Mouse (Mus musculus) CD4-positive, CD25-positive, alpha-beta regulatory T cell, adult 4 months (primary cell): ENCODE measurements around the gene Chadl. TPM values are rescaled to one million over a fixed set of nuclear protein-coding genes. Genes with fewer than 3 reads are reported as not detected.

Experiments used
- ATAC-seq: one replicate; pipeline ENCODE4 v1.8.0; 2017
- polyA plus RNA-seq, 2 experiments: library from polyadenylated mRNA; unstranded; fragments of 100-300 nt; shearing (Covaris generic); gene quantifications; one replicate each; pipeline ENCODE4 v1.2.1; 2017

Gene Chadl
- polyA plus RNA-seq, 2 experiments from 2014 or later, result 1.5 to 2.3 TPM

DNA sequence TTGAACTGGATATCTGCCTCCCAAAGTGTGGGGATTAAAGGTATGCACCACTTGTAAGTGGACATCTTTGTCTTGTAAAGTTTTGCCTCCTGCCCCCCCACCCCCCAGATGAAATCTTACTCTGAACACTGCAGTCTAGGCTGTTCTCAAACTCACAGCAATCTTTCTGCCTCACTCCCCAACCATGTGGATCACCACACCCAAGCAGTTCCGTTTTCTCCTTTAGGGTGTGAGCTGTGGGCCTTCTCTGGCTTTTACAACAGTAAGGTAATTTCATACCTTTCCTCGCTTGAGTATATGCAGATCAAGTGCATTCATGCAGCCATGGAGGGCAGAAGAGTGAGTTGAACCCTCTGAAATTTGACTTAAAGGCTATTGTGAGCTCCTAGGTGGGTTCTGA, 3.1 kb upstream of the Chadl start:
- peak; percentile 43 for ATAC-seq

- ATAC-seq, result no peak
These were observed 1.4 kb upstream of the Chadl start for GRCm38 (mm10) chr15:81698532-81698931.

GRCm38 (mm10) chr15:81697847-81698246, 760 bp upstream of the Chadl start:
- peak; percentile 39 for ATAC-seq

GRCm38 (mm10) chr15:81694891-81695290, 2.2 kb downstream of the Chadl start:
- ATAC-seq, result no peak

DNA sequence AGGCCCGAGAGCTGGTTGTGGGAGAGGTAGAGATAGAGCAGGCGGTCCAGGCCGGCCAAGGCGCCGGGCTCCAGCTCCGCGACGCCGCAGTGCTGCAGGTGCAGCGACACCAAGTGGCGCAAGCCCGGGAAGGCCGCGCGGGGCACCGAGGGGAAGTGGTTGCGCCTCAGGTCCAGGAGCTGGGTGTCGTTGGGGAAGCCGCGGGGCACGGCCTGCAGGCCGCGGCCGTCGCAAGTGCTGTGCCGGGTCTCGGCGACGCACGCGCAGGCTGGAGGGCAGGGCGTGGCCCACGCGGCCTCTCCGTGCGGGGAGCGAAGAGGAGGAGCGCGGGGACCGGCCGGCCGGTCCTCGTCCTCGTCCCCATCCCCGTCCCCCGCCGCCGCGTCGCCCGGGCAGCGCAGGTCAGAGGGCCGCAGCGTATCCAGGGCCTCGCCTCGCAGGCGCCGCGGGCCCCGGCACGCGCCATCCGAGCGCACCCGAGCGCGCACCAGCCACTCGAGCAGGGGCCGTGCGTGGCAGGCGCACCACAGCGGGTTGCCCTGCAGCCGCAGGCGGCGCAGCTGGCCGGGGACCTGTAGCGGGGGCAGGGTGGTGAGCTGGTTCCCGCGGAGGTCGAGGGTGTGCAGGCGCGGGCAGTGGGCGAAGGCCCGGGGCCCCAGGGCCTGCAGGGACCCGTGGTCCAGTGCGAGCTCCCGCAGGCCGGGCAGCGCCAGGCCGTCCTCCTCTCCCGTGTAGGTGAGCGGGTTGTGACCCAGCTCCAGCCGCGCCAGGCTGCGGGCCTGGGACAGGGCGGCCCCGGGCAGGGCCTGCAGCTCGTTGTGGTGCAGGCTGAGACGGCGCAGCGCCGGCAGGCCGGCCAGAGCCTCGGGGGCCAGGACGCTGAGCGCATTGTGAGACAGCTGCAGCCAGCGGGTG, 2.9 kb downstream of the Chadl start:
- peak; percentile 75 for ATAC-seq

GRCm38 (mm10) chr15:81693366-81693966, 3.6 kb downstream of the Chadl start:
- ATAC-seq, result peak; percentile 32

- ATAC-seq, result no peak
These were observed 16.7 kb downstream of the Chadl start for GRCm38 (mm10) chr15:81680301-81680805.

DNA sequence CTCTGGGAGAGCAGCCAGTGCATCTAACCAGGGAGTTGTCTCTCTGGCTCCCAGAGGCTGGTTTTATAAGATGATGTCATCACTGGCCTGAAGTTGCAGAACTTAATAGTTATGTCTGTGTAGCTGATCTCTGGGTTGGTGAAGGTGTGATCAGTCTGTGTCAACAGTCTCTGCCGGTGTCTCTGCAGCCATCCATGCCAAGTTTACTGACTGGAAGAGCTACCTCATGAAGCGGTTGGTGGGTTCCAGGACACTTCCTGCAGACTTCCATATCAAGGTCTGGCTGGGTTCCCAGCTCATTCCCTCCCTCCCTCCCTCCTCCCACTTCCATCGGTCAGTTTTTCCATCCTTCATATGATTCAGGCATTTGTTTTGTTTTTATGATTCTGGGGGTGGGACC, 20.4 kb downstream of the Chadl start:
- ATAC-seq, result no peak

- no peak for ATAC-seq
These were observed 26.9 kb downstream of the Chadl start for GRCm38 (mm10) chr15:81670231-81670640.

DNA sequence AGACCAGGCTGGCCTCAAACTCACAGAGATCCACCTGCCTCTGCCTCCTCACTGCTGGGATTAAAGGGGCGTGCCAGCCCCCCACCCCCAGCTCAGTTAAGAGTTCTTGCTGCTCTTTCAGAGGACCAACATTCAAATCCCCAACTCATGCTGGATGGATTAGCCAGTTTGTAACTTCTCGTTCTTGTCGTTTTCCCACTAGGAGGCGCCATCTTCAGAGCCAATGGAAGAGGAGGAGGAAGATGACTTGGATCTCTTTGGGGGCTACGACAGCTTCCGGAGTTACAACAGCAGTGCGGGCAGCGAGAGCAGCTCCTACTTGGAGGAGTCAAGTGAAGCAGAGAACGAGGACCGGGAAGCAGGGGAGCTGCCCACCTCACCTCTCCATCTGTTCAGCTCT, 30.1 kb downstream of the Chadl start:
- no peak for ATAC-seq

GRCm38 (mm10) chr15:81663697-81664561, 33.2 kb downstream of the Chadl start, which contains the start of gene L3mbtl2:
TSS of gene L3mbtl2 (plus strand) at chr15:81663889.
- ATAC-seq, result peak; percentile 100

DNA sequence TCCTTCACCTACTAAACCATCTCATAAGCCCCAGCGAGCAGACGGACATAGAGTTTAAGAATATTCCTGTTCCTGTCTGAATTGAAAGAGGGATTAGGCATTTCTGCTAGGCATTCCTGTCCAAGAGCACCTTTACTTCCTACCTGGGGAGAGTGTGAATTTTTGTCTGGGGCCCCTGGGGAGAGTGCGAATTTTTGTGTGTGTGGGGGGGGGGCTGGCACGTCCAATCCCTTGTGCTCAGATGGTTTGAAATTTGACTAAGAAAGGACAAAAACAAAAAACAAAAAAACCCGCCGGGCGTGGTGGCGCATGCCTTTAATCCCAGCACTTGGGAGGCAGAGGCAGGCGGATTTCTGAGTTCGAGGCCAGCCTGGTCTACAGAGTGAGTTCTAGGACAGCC, 33.8 kb downstream of the Chadl start:
- ATAC-seq, result no peak

- no peak for ATAC-seq
These were observed 35.4 kb downstream of the Chadl start for GRCm38 (mm10) chr15:81661701-81662100.

- ATAC-seq, result no peak
These were observed 46.5 kb downstream of the Chadl start for GRCm38 (mm10) chr15:81650636-81651035.

DNA sequence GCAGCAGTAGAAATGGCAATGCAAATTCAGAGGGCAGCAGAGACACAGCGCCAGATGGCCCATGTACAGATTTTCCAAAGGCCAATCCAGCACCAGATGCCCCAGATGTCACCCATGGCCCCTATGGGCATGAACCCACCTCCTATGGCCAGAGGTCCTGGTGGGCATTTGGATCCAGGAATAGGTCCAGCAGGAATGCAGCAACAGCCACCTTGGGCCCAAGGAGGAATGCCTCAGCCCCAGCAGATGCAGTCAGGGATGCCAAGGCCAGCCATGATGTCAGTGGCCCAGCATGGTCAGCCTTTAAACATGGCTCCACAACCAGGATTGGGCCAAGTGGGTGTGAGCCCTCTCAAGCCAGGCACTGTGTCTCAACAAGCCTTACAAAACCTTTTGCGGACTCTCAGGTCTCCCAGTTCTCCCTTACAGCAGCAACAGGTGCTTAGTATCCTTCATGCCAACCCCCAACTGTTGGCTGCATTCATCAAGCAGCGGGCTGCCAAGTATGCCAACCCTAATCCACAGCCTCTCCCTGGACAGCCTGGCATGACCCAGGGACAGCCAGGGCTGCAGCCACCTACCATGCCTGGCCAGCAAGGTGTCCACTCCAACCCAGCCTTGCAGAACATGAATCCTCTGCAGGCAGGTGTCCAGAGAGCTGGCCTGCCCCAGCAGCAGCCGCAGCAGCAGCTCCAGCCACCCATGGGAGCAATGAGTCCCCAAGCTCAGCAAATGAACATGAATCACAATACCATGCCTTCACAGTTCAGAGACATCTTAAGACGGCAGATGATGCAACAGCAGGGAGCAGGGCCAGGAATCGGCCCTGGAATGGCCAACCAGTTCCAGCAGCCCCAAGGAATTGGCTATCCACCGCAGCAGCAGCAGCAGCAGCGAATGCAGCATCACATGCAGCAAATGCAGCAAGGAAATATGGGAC, 47.3 kb downstream of the Chadl start:
- no peak for ATAC-seq

Other genes starting within 250 kb of the Chadl start
- gene Rbx1, start 231.0 kb downstream of the Chadl start, polyA plus RNA-seq, result 100 to 1,000 TPM; 269 to 371 TPM
- gene Ep300, start 111.9 kb downstream of the Chadl start, polyA plus RNA-seq, result 10 to 100 TPM; 15.9 to 18.2 TPM
- 10 to 100 TPM; 23.6 to 44.0 TPM for gene L3mbtl2, start 33.4 kb downstream of the Chadl start, polyA plus RNA-seq
- gene Zc3h7b, start 47.8 kb upstream of the Chadl start, polyA plus RNA-seq, result 1 to 10 TPM; 5.4 to 7.3 TPM
- 10 to 100 TPM; 43.0 to 54.0 TPM for gene Rangap1, start 48.2 kb upstream of the Chadl start, polyA plus RNA-seq
- 10 to 100 TPM; 10.2 to 13.9 TPM for gene Tef, start 105.1 kb upstream of the Chadl start, polyA plus RNA-seq
- gene Tob2, start 161.5 kb upstream of the Chadl start, polyA plus RNA-seq, result 10 to 100 TPM; 37.2 to 42.7 TPM
- gene Phf5a, start 174.6 kb upstream of the Chadl start, polyA plus RNA-seq, result 100 to 1,000 TPM in 1 of 2 experiments, 10 to 100 TPM in 1; 89.8 to 111 TPM
- gene Aco2, start 175.0 kb upstream of the Chadl start, polyA plus RNA-seq, result 100 to 1,000 TPM in 1 of 2 experiments, 10 to 100 TPM in 1; 94.3 to 166 TPM
- 10 to 100 TPM; 22.0 to 26.3 TPM for gene Polr3h, start 229.0 kb upstream of the Chadl start, polyA plus RNA-seq
- not detected for gene Csdc2, start 239.5 kb upstream of the Chadl start, polyA plus RNA-seq